Mouse (Mus musculus) heart, postnatal 14 days (tissue): ENCODE measurements around the gene Crim1. TPM values are rescaled to one million over a fixed set of nuclear protein-coding genes. Genes with fewer than 3 reads are reported as not detected.
"Not testable (repeated sequence)": the region's sequence is repeated elsewhere in the genome, so short reads cannot be mapped to it uniquely, and the experiment has no call there.

ENCODE experiments used
- DNase-seq, 2 experiments: peaks; one replicate each; pipeline ENCODE4 v3.0.0; 2021 to 2022
- intact Hi-C: fragments of 180-260 bp; cut with DNase I; formaldehyde crosslinking; loops from one replicate; pipeline ENCODE4 v1.15.1; 2025
- total RNA-seq, 2 experiments: library from RNA; stranded (reverse); gene quantifications; 2 replicates each; pipeline ENCODE4 v1.2.3; 2021

Gene Crim1
- total RNA-seq, 2 experiments from 2014 or later: 44.9 to 45.3 TPM

GRCm38 (mm10) chr17:78246634-78247383 is 46.8 kb downstream of the Crim1 start:
- no peak for DNase-seq
- intact Hi-C loops: loop anchor here (5.0 kb wide), 1 partner anchor 120 kb away; no protein-coding TSS in a partner anchor

- intact Hi-C loops: loop anchor here (2.0 to 5.0 kb wide), 2 partner anchors 47 to 119 kb away; partner anchors contain the start of gene Crim1
These were observed 48.1 kb downstream of the Crim1 start for GRCm38 (mm10) chr17:78248197-78248596.

GRCm38 (mm10) chr17:78248943-78249342 is 48.9 kb downstream of the Crim1 start:
- intact Hi-C loops: loop anchor here (2.0 to 5.0 kb wide), 2 partner anchors 48 to 118 kb away; partner anchors contain the start of gene Crim1
- DNase-seq: no peak

More at GRCm38 (mm10) chr17:78248197-78248596, 48.1 kb downstream of the Crim1 start:
- no peak for DNase-seq

GRCm38 (mm10) chr17:78250149-78250938 is 50.3 kb downstream of the Crim1 start:
- intact Hi-C loops: no loop called here
- DNase-seq: peak; percentile 25 to 32

- intact Hi-C loops, DNase-seq: not testable (repeated sequence)
These were observed 53.5 kb downstream of the Crim1 start for GRCm38 (mm10) chr17:78253587-78253986.

GRCm38 (mm10) chr17:78254256-78254655 is 54.2 kb downstream of the Crim1 start:
- intact Hi-C loops: no loop called here
- DNase-seq: no peak

GRCm38 (mm10) chr17:78255711-78256110 is 55.7 kb downstream of the Crim1 start:
- no peak for DNase-seq
- intact Hi-C loops: no loop called here

GRCm38 (mm10) chr17:78256534-78256933 is 56.5 kb downstream of the Crim1 start:
- DNase-seq: no peak
- intact Hi-C loops: no loop called here

GRCm38 (mm10) chr17:78261684-78262083 is 61.6 kb downstream of the Crim1 start:
- intact Hi-C loops: no loop called here
- DNase-seq: no peak

- no peak for DNase-seq
- intact Hi-C loops: no loop called here
These were observed 64.1 kb downstream of the Crim1 start for GRCm38 (mm10) chr17:78264116-78264515.

- intact Hi-C loops: no loop called here
These were observed 65.1 kb downstream of the Crim1 start for GRCm38 (mm10) chr17:78265135-78265534.

GRCm38 (mm10) chr17:78266271-78266670 is 66.2 kb downstream of the Crim1 start:
- DNase-seq: no peak
- intact Hi-C loops: no loop called here

More at GRCm38 (mm10) chr17:78265135-78265534, 65.1 kb downstream of the Crim1 start:
- DNase-seq: no peak

GRCm38 (mm10) chr17:78268591-78268990 is 68.5 kb downstream of the Crim1 start:
- DNase-seq: no peak
- intact Hi-C loops: no loop called here

GRCm38 (mm10) chr17:78269311-78269710 is 69.3 kb downstream of the Crim1 start:
- intact Hi-C loops: no loop called here
- no peak for DNase-seq

GRCm38 (mm10) chr17:78270019-78270418 is 70.0 kb downstream of the Crim1 start:
- no peak for DNase-seq

GRCm38 (mm10) chr17:78271731-78272130 is 71.7 kb downstream of the Crim1 start:
- no peak for DNase-seq
- intact Hi-C loops: no loop called here

More at GRCm38 (mm10) chr17:78270019-78270418, 70.0 kb downstream of the Crim1 start:
- intact Hi-C loops: no loop called here

- DNase-seq: no peak
- intact Hi-C loops: no loop called here
These were observed 72.1 kb downstream of the Crim1 start for GRCm38 (mm10) chr17:78272142-78272541.

- intact Hi-C loops: no loop called here
- DNase-seq: no peak
These were observed 72.8 kb downstream of the Crim1 start for GRCm38 (mm10) chr17:78272713-78273483.

- intact Hi-C loops: no loop called here
- DNase-seq: no peak
These were observed 73.8 kb downstream of the Crim1 start for GRCm38 (mm10) chr17:78273875-78274274.
